Mouse (Mus musculus) hindbrain, postnatal 0 days (tissue): ENCODE data around the gene Nxpe5. TPM values are rescaled to one million over a fixed set of nuclear protein-coding genes. Genes with fewer than 3 reads are reported as not detected.
"Not testable (repeated sequence)": the region's sequence is repeated elsewhere in the genome, so short reads cannot be mapped to it uniquely, and the experiment has no call there.

Source experiments
- ATAC-seq: fragments of 200-750 bp; cut with Nextera tagmentation; 2 replicates; pipeline ENCODE4 v1.8.0; 2017; ENCODE audit warnings: mild to moderate bottlenecking, moderate TSS enrichment, moderate library complexity
- DNase-seq: peaks from one replicate; pipeline ENCODE4 v3.0.0-alpha.2; 2015; ENCODE audit warnings: low spot score
- H3K27ac ChIP-seq: fragments of 300-500 bp; sonication (generic); 2 replicates; pipeline ENCODE4 v1.5.1; 2014; ENCODE audit warnings: mild to moderate bottlenecking
- H3K27me3 ChIP-seq: fragments of 300-500 bp; sonication (generic); 2 replicates; pipeline ENCODE4 v1.6.1; 2014; ENCODE audit warnings: low read length, mixed read lengths; ENCODE audit not compliant: insufficient read depth
- H3K36me3 ChIP-seq: fragments of 300-500 bp; sonication (generic); 2 replicates; pipeline ENCODE4 v1.6.1; 2014; ENCODE audit warnings: low read length, mixed read lengths; ENCODE audit not compliant: insufficient read depth
- H3K4me1 ChIP-seq: fragments of 300-500 bp; sonication (generic); 2 replicates; pipeline ENCODE4 v1.6.1; 2014; ENCODE audit warnings: antibody characterized with exemption, low read length, mixed read lengths; ENCODE audit not compliant: insufficient read depth
- H3K4me2 ChIP-seq: fragments of 300-500 bp; sonication (generic); 2 replicates; pipeline ENCODE4 v1.6.1; 2014; ENCODE audit warnings: low read depth, mild to moderate bottlenecking, low read length, moderate library complexity, mixed read lengths
- H3K4me3 ChIP-seq: fragments of 300-500 bp; sonication (generic); 2 replicates; pipeline ENCODE4 v1.5.1; 2014; ENCODE audit warnings: low read length
- H3K9ac ChIP-seq: fragments of 300-500 bp; sonication (generic); replicated peaks from 2 replicates; pipeline ENCODE4 v1.6.1; 2014; ENCODE audit warnings: mild to moderate bottlenecking, low read length, moderate library complexity, mixed read lengths
- H3K9me3 ChIP-seq: fragments of 300-500 bp; sonication (generic); 2 replicates; pipeline ENCODE4 v1.6.1; 2016; ENCODE audit warnings: low read length, mixed read lengths
- CTCF ChIP-seq: IDR thresholded peaks from 2 replicates; pipeline ENCODE4 v1.5.1; 2016; ENCODE audit warnings: antibody characterized with exemption, control low read depth, low read depth
- WGBS: fragments of 180-500 bp; shearing (Covaris S2); extraction: QIAGEN DNeasy Blood & Tissue Kit; methylation state at CpG from one replicate; pipeline ENCODE4 v1.1.7; 2014; 5-methylcytosine and 5-hydroxymethylcytosine counted together
- polyA plus RNA-seq: library from polyadenylated mRNA; unstranded; fragments of >200 nt; fragmentation: Nextera tagmentation; extraction: Ambion mirVana; gene quantifications from 2 replicates; pipeline ENCODE4 v1.2.1, GENCODE M21; 2015
- total RNA-seq: library from RNA; depleted of rRNA; stranded (reverse); fragments of >200 nt; gene quantifications from 2 replicates; pipeline ENCODE4 v1.2.3, GENCODE M21; 2014

Gene Nxpe5
- total and polyA plus RNA-seq, 2 experiments from 2014 or later = 0.37 TPM; not detected in 1

DNA sequence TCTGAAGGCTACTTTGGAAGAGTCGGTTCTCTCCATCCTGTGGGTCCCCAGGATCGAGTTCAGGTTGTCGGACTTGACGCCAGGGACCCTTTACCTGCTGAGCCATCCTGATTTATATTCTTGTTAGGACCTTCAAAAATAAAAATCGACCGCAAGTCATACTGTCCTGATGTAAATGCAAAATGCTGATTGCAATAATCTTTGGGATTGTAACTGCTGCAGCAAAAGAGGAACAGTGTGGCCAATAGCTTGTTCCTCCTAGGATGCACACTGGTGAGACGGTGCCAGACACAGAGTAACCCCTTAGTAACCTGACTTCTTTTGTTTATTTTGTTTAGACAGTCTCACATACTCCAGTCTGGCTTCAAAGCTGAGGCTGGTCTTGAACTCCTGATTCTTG, 30.2 kb upstream of the Nxpe5 start:
- WGBS = 56% methylated on average over 7 of the region's 7 CpGs
- Histone ChIP-seq H3K27me3 (no peaks in the 10 kb centered on the region), H3K9ac (peak overlapping the region; percentile 68; the same call in 1 of the 2 replicates), H3K4me3 (peak overlapping the region; percentile 76), H3K9me3 (no peaks in the 10 kb centered on the region), H3K4me1 (no peaks in the 10 kb centered on the region), H3K36me3 (no peaks in the 10 kb centered on the region), H3K4me2 (peak overlapping the region; percentile 97), H3K27ac (peak overlapping the region; percentile 93)
- no peak for TF ChIP-seq CTCF
- no peak for ATAC-seq
- DNase-seq = no peak

DNA sequence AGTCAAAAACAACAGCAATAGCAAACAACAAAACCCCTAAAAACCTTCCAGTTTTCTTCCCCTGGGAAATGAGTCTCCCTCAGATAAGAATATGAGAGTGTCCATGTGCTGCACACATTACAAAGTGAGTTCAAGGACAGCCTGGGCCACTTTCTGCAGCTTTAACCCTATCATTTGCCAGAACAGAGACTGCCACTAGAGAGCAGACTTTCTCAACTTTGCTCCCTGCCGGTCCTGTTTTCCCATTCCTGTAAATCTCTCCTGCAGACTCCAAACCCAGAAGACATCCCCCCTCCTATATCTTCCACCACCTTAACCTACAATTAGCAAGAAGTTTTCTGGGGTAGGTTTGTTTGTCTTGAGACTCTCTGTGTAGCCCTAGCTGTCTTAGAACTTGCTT, 26.1 kb upstream of the Nxpe5 start:
- Histone ChIP-seq H3K4me1 (no peaks in the 10 kb centered on the region), H3K4me3 (no peak overlapping the region), H3K36me3 (no peaks in the 10 kb centered on the region), H3K9ac (no peak overlapping the region), H3K4me2 (no peak overlapping the region), H3K27ac (no peak overlapping the region), H3K27me3 (no peaks in the 10 kb centered on the region), H3K9me3 (no peaks in the 10 kb centered on the region)
- DNase-seq (peak; percentile 49), ATAC-seq (no peak)
- 4% methylated on average over 1 of the region's 1 CpGs for WGBS
- peak; percentile 60 for TF ChIP-seq CTCF

GRCm38 (mm10) chr5:138202086-138202485, 23.6 kb upstream of the Nxpe5 start:
- ATAC-seq (no peak), DNase-seq (no peak)
- no peaks in the 10 kb centered on the region for H3K4me1 ChIP-seq
- TF ChIP-seq CTCF = no peak
- H3K9me3 ChIP-seq = no peaks in the 10 kb centered on the region
- H3K27me3 ChIP-seq = no peaks in the 10 kb centered on the region
- WGBS = 81% methylated on average over 3 of the region's 3 CpGs
- H3K9ac ChIP-seq = no peak overlapping the region
- H3K27ac ChIP-seq = no peak overlapping the region
- no peak overlapping the region for H3K4me3 ChIP-seq
- no peak overlapping the region for H3K4me2 ChIP-seq
- no peaks in the 10 kb centered on the region for H3K36me3 ChIP-seq

DNA sequence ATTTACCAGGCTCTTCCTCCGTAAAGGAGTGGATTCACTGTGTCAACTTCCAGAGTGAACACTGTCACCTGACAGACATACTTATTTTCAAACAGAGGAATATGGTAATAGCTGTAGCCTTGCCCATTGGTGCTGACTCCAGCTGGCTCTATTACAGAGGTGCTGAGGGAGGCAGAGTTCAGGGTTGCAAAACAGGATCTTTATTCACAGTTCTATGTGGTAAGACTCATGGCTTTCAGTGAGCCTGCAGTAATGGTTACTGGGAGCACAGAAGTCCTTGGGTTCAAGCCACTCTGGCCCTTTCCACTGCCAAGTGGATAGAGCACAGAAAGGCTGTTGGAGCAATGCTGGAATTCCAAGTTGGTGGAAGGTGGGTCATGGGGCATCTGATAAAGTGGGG, 18.4 kb upstream of the Nxpe5 start:
- Histone ChIP-seq H3K4me1 (no peaks in the 10 kb centered on the region), H3K9ac (no peak overlapping the region), H3K27ac (no peak overlapping the region), H3K4me2 (no peak overlapping the region), H3K36me3 (no peaks in the 10 kb centered on the region), H3K4me3 (no peak overlapping the region), H3K27me3 (no peaks in the 10 kb centered on the region), H3K9me3 (no peaks in the 10 kb centered on the region)
- 96% methylated on average over 1 of the region's 1 CpGs for WGBS
- no peak for TF ChIP-seq CTCF
- DNase-seq (no peak), ATAC-seq (no peak)

DNA sequence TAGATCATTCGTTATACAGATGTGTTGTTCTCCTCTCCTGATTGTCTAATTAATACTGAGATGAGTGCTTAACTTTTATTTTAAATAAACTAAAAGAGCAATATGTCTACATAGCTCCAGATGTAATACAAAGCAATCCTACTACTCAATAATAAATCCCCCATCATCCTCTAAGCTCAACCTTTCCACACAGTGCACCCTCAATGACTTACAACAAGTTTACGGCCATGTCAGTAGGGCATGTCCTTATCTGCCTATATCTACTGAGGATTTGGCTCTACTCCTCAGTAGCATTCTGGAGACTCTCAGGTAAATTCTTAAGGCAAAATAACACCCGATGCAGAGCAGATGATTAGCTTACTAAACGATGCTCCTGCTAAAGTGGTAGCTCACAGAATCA, 17.8 kb upstream of the Nxpe5 start:
- Histone ChIP-seq H3K4me3 (no peak overlapping the region), H3K4me2 (no peak overlapping the region), H3K9ac (no peak overlapping the region), H3K9me3 (no peaks in the 10 kb centered on the region), H3K27ac (no peak overlapping the region), H3K36me3 (no peaks in the 10 kb centered on the region), H3K27me3 (no peaks in the 10 kb centered on the region), H3K4me1 (no peaks in the 10 kb centered on the region)
- DNase-seq (no peak), ATAC-seq (no peak)
- WGBS = 83% methylated on average over 4 of the region's 4 CpGs
- TF ChIP-seq CTCF = no peak

DNA sequence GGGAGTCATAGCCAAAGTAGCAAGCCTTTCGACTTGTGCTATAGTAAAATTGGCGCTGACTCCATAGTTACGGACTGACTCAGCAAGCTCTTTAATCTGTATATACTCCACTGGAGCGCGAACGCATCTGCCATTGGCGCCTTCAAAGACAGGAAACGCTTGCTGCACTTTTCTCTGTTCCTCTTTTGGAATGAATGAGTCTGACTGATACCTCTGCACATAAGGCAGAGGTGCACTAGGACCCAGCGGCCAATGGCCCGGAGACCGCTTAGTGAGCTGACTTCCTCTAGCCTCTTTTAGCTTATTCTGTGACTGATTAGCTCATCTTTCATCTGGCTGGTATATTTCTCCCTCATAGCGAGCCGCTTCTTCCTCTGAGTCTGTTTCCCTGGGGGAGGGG, 9.1 kb upstream of the Nxpe5 start:
- not testable (repeated sequence) for ATAC-seq, H3K9me3 ChIP-seq, H3K4me3 ChIP-seq, H3K27ac ChIP-seq, H3K4me1 ChIP-seq, H3K9ac ChIP-seq, DNase-seq, H3K36me3 ChIP-seq, H3K27me3 ChIP-seq, H3K4me2 ChIP-seq
- WGBS = 96% methylated on average over 13 of the region's 13 CpGs

GRCm38 (mm10) chr5:138219864-138220263, 5.8 kb upstream of the Nxpe5 start:
- H3K4me3 ChIP-seq = no peak overlapping the region
- H3K27ac ChIP-seq = no peak overlapping the region
- 77% methylated on average over 2 of the region's 2 CpGs for WGBS
- DNase-seq (no peak), ATAC-seq (no peak)
- no peak overlapping the region for H3K4me2 ChIP-seq
- no peaks in the 10 kb centered on the region for H3K27me3 ChIP-seq
- H3K4me1 ChIP-seq = no peaks in the 10 kb centered on the region
- H3K36me3 ChIP-seq = no peaks in the 10 kb centered on the region
- no peak overlapping the region for H3K9ac ChIP-seq
- H3K9me3 ChIP-seq = no peaks in the 10 kb centered on the region
- no peak for TF ChIP-seq CTCF
